Mouse (Mus musculus) embryonic facial prominence, embryonic 11.5 days (tissue): Measurements from ENCODE around the gene Capn12. TPM values are rescaled to one million over a fixed set of nuclear protein-coding genes. Genes with fewer than 3 reads are reported as not detected.

Experiments used
- ATAC-seq: fragments of 200-750 bp; cut with Nextera tagmentation; replicated peaks from 2 replicates; pipeline ENCODE4 v1.8.0; 2017; ENCODE audit warnings: low read depth; ENCODE audit not compliant: insufficient number of reproducible peaks, low FRiP score, low TSS enrichment
- DNase-seq: peaks from one replicate; pipeline ENCODE4 v3.0.0-alpha.2; 2015; ENCODE audit warnings: low spot score
- H3K27ac ChIP-seq: fragments of 300-500 bp; sonication (generic); replicated peaks from 2 replicates; pipeline ENCODE4 v1.5.1; 2014; ENCODE audit warnings: mild to moderate bottlenecking, low read depth, low read length, control low read depth
- H3K27me3 ChIP-seq: fragments of 300-500 bp; sonication (generic); 2 replicates; pipeline ENCODE4 v1.6.1; 2014; ENCODE audit warnings: mild to moderate bottlenecking, low read length, moderate library complexity, mixed read lengths; ENCODE audit not compliant: control insufficient read depth, insufficient read depth
- H3K36me3 ChIP-seq: fragments of 300-500 bp; sonication (generic); replicated peaks from 2 replicates; pipeline ENCODE4 v1.6.1; 2014; ENCODE audit warnings: low read depth, mild to moderate bottlenecking, low read length, moderate library complexity, mixed read lengths; ENCODE audit not compliant: control insufficient read depth, insufficient read depth
- H3K4me1 ChIP-seq: fragments of 300-500 bp; sonication (generic); 2 replicates; pipeline ENCODE4 v1.6.1; 2014; ENCODE audit warnings: low read length, mixed read lengths; ENCODE audit not compliant: control insufficient read depth, insufficient read depth
- H3K4me2 ChIP-seq: fragments of 300-500 bp; sonication (generic); 2 replicates; pipeline ENCODE4 v1.6.1; 2014; ENCODE audit warnings: low read depth, mild to moderate bottlenecking, control low read depth, low read length, moderate library complexity
- H3K4me3 ChIP-seq: fragments of 300-500 bp; sonication (generic); 2 replicates; pipeline ENCODE4 v1.5.1; 2014; ENCODE audit warnings: low read depth, low read length, control low read depth
- H3K9ac ChIP-seq: fragments of 300-500 bp; sonication (generic); replicated peaks from 2 replicates; pipeline ENCODE4 v1.6.1; 2014; ENCODE audit warnings: mild to moderate bottlenecking, control low read depth, low read length
- H3K9me3 ChIP-seq: fragments of 300-500 bp; sonication (generic); replicated peaks from 2 replicates; pipeline ENCODE4 v1.6.1; 2016; ENCODE audit warnings: mild to moderate bottlenecking, low read length, inconsistent platforms, mixed read lengths; ENCODE audit not compliant: control insufficient read depth
- WGBS: fragments of 180-500 bp; shearing (Covaris S2); extraction: QIAGEN DNeasy Blood & Tissue Kit; methylation state at CpG from one replicate; pipeline ENCODE4 v1.1.7; 2014; 5-methylcytosine and 5-hydroxymethylcytosine counted together
- polyA plus RNA-seq: library from polyadenylated mRNA; unstranded; fragments of >200 nt; fragmentation: Nextera tagmentation; extraction: Ambion mirVana; gene quantifications from 2 replicates; pipeline ENCODE4 v1.2.1, GENCODE M21; 2014

Capn12 gene
- polyA plus RNA-seq, 1 experiment from 2014 or later = 0.29 TPM

DNA sequence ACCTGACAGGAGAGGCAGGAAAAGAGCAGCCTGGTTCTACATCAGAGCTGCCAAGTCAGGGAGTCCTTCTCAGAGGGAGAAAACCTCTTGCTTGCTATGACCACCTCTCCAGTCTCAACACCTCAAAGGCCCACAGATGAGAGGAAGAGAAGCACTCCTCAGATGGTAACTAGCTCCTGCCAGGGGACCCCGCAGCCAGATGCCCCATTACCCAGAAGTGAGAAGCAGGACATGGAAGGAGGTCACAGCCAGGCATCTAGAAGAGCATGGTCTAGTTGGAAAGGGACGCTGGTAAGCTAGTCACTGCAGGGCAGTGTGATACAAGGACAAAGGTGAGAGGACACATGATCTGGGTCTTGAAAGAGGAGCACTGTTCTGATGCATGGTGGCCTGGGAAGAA is 52.6 kb downstream of the Capn12 start:
- DNase-seq (no peak), ATAC-seq (no peak)
- Histone ChIP-seq H3K36me3 (no peaks in the 10 kb centered on the region; the same call in 1 of the 2 replicates), H3K4me3 (no peak overlapping the region), H3K4me1 (0 out of 2 replicates have a peak, but pooled peaks cover 5% of the 10 kb centered on the region), H3K9me3 (no peaks in the 10 kb centered on the region), H3K4me2 (no peak overlapping the region), H3K9ac (no peak overlapping the region), H3K27ac (no peak overlapping the region), H3K27me3 (no peaks in the 10 kb centered on the region)
- WGBS = 85% methylated on average over 2 of the region's 2 CpGs

DNA sequence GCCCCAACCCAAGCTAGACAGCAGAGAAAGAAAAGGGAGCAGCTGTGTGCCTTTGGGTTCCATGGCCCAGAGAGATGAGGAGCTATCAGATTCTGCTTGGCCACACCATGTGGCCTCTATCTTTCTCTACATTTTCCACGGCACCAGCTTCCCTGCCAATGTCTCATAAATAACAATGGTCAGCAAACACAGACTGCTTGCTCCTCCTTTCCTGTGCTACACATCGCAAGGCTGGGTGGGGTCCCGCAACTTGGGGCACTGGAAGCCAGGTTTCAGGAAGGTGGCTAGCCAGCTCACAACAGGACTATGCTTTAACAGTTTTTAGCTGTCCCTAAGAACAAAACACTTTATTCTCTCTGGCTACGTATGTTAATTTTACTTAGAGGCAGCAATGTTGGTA is 55.6 kb downstream of the Capn12 start:
- ATAC-seq (no peak), DNase-seq (no peak)
- Histone ChIP-seq H3K9ac (no peak overlapping the region), H3K27ac (no peak overlapping the region), H3K4me1 (no peaks in the 10 kb centered on the region), H3K36me3 (no peaks in the 10 kb centered on the region; the same call in 1 of the 2 replicates), H3K9me3 (no peaks in the 10 kb centered on the region), H3K4me3 (no peak overlapping the region), H3K27me3 (no peaks in the 10 kb centered on the region), H3K4me2 (no peak overlapping the region)
- 67% methylated on average over 4 of the region's 4 CpGs for WGBS

DNA sequence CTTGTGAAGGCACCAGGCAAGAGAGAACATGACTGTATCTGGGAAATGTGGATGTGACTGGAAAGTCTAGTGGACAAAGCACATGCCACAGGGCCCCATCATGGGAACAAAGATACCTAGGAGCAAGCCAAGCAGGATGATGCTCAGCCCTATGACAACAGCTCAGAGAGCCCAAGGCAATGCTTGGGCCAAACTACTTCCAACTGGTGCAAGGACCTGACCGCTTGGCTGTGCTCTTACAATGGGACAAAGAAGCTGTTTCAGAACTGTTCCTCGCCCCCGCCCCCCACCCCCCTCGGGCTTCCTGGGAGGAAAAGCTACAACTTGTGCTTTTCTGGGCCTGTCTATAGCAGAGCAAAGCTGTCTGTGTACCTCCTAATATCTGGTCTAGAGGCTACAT is 57.4 kb downstream of the Capn12 start:
- no peak overlapping the region for H3K9ac ChIP-seq
- H3K4me1 ChIP-seq = no peaks in the 10 kb centered on the region
- no peak for DNase-seq
- no peak overlapping the region for H3K4me2 ChIP-seq
- no peak for ATAC-seq
- H3K4me3 ChIP-seq = no peak overlapping the region
- H3K9me3 ChIP-seq = no peaks in the 10 kb centered on the region
- H3K27ac ChIP-seq = no peak overlapping the region
- no peaks in the 10 kb centered on the region for H3K27me3 ChIP-seq
- H3K36me3 ChIP-seq = no peaks in the 10 kb centered on the region; the same call in 1 of the 2 replicates
- 50% methylated on average over 4 of the region's 4 CpGs for WGBS

DNA sequence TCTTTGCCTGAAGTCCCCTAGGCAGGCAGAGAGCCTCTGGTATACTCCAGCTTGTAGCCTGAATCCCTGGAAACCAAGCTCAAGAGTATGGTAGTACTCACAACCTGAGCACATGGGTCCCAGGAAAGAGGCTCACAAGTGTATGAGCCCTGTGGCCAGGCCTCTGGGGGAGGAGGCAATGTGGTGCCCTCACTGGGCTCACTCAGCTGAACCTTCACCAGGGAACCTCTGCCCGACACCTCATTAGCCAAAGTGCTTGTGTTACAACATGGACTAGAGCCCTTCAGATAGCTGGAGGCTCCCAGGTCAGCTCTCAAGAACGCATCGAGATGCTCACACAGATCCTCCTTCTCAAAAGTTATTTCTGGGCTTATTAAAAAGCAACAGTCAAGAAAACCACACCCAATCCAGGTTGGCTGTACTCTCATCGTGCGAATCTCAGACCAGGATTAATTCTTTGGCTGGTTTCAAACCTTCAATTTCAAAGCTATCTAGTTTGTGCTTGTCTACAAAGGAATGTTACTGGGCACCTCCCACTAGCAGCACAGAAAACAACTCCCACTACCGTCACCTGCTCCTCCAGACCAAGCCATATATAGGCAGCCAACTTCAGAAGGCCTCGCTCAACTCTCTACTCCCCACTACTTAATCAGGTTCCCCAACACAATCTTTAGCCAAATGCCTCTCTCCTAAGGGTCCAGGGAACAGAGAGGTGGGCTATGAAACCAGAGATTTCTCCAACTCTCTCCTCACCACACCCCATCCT is 58.4 kb downstream of the Capn12 start:
- H3K4me1 ChIP-seq = no peaks in the 10 kb centered on the region
- no peaks in the 10 kb centered on the region for H3K27me3 ChIP-seq
- 87% methylated on average over 7 of the region's 7 CpGs for WGBS
- H3K9me3 ChIP-seq = no peaks in the 10 kb centered on the region
- no peak overlapping the region for H3K4me2 ChIP-seq
- 0 out of 2 replicates have a peak overlapping the region, but pooled peaks have one; percentile 29 for H3K27ac ChIP-seq
- no peak overlapping the region for H3K9ac ChIP-seq
- no peak for DNase-seq
- no peaks in the 10 kb centered on the region; the same call in 1 of the 2 replicates for H3K36me3 ChIP-seq
- ATAC-seq = no peak
- H3K4me3 ChIP-seq = no peak overlapping the region

DNA sequence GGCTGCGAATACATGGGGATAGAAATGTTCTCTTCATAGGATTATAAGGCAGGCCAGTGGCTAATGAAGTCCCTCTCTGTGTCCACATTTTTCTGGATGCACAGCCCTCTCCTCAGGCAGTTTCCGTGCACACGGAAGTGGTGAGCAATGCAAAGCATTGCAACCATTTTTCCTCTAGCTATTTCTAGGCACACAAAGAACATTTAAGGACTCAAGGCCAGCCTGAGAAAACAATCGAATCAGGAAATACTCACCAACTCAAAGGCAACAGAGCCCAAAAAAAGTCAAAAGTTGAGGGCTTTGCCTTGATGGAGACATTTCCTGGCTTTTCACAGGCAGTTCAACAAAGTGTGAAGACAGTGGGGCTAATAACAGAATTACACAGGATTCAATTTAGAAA is 59.9 kb downstream of the Capn12 start:
- no peak overlapping the region for H3K9ac ChIP-seq
- peaks cover 7% of the 10 kb centered on the region for H3K4me1 ChIP-seq
- WGBS = 58% methylated on average over 4 of the region's 4 CpGs
- no peaks in the 10 kb centered on the region; the same call in 1 of the 2 replicates for H3K36me3 ChIP-seq
- no peaks in the 10 kb centered on the region for H3K27me3 ChIP-seq
- H3K4me2 ChIP-seq = no peak overlapping the region
- no peak for ATAC-seq
- peak overlapping the region; percentile 7; the same call in 1 of the 2 replicates for H3K27ac ChIP-seq
- H3K9me3 ChIP-seq = no peaks in the 10 kb centered on the region
- no peak for DNase-seq
- H3K4me3 ChIP-seq = no peak overlapping the region

DNA sequence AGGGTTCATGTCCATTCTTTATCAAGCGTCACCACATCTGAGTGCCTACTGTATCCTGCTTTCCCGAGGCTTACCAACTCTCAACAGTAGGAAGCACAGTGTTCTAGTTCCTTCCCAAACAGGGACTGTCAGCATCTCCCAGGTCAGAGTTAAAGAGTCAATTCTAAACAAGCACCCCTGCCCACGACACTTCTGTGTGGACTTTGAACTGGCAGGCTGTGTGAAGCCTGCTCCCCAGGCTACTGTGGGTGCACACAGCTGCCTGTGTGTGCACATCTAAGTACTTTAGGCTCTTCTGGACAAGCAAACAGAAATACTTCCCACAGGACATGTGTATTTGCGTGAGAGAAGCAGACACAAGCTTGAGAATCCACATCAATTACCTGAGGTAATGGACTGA is 60.3 kb downstream of the Capn12 start:
- Histone ChIP-seq H3K27me3 (no peaks in the 10 kb centered on the region), H3K9ac (no peak overlapping the region), H3K4me1 (peaks cover 11% of the 10 kb centered on the region), H3K9me3 (no peaks in the 10 kb centered on the region), H3K27ac (peak overlapping the region; percentile 7), H3K4me2 (no peak overlapping the region), H3K4me3 (no peak overlapping the region), H3K36me3 (no peaks in the 10 kb centered on the region; the same call in 1 of the 2 replicates)
- no peak for ATAC-seq
- 72% methylated on average over 4 of the region's 4 CpGs for WGBS
- DNase-seq = no peak

Other genes with a start within 250 kb of the Capn12 start
- 6.1 and 7.2 TPM in 2 replicates for gene Fbxo27, start 188.6 kb upstream of the Capn12 start, polyA plus RNA-seq
- 11.6 and 13.0 TPM in 2 replicates for gene Fbxo17, start 164.6 kb upstream of the Capn12 start, polyA plus RNA-seq
- gene Mrps12, start 139.6 kb upstream of the Capn12 start, polyA plus RNA-seq = 145 and 151 TPM in 2 replicates
- gene Sars2, start 139.4 kb upstream of the Capn12 start, polyA plus RNA-seq = 28.2 and 29.9 TPM in 2 replicates
- gene Ccer2, start 125.2 kb upstream of the Capn12 start, polyA plus RNA-seq = 1.5 and 2.0 TPM in 2 replicates
- gene Sirt2, start 114.7 kb upstream of the Capn12 start, polyA plus RNA-seq = 65.6 and 67.2 TPM in 2 replicates
- gene Nfkbib, start 113.9 kb upstream of the Capn12 start, polyA plus RNA-seq = 33.4 and 41.0 TPM in 2 replicates
- 2.3 and 3.2 TPM in 2 replicates for gene Rinl, start 92.5 kb upstream of the Capn12 start, polyA plus RNA-seq
- 328 and 350 TPM in 2 replicates for gene Hnrnpl, start 72.9 kb upstream of the Capn12 start, polyA plus RNA-seq
- gene Ech1, start 56.2 kb upstream of the Capn12 start, polyA plus RNA-seq = 103 and 106 TPM in 2 replicates
- 1.5 and 1.9 TPM in 2 replicates for gene Lgals4, start 47.6 kb upstream of the Capn12 start, polyA plus RNA-seq
- 0.98 and 1.3 TPM in 2 replicates for gene Lgals7, start 17.6 kb upstream of the Capn12 start, polyA plus RNA-seq
- 190 and 201 TPM in 2 replicates for gene Actn4, start 80.9 kb downstream of the Capn12 start, polyA plus RNA-seq
- gene Eif3k, start 100.4 kb downstream of the Capn12 start, polyA plus RNA-seq = 439 and 446 TPM in 2 replicates
- gene Map4k1, start 100.6 kb downstream of the Capn12 start, polyA plus RNA-seq = 6.4 and 8.1 TPM in 2 replicates
- 0.93 and 0.98 TPM in 2 replicates for gene Ryr1, start 243.8 kb downstream of the Capn12 start, polyA plus RNA-seq